Comparison of ENCODE assay signal across 9 mouse cellular contexts in the genomic region with DNA sequence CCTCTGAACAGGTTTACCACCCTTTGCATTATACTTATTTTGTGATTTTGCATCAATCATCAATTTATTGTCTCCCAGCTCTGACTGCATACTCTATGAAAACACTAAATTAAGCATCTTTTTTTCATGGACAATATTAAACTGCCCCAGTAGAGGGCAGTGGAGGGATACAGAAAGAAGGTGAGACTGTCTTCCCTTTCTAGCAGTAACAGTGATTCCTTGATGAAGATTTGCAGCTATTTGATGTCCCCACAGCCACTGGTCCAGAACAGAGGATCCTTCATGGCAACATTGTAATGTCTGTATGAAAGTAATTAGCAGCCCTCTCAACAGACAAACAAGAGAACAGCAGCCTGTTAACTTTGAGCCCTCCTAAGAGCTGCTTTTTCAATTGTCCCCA.
DNase-seq lines count a peak whose midpoint lies in the region; ATAC-seq and TF ChIP-seq lines count a peak whose summit lies in the region.
"Had no signal": no experiment of that assay in that cellular context is flagged by ENCODE, and none has a peak within 500 bp of the region (broad histone marks: within the 10 kb centered on the region; RNA-seq: fewer than 3 reads in every experiment).

No protein-coding gene starts in this region.

- peak; percentile 41 for DNase-seq in forebrain, embryonic 14.5 days (ENCODE audit: low spot score)
- no peak for DNase-seq in forebrain, embryonic 10.5 days (ENCODE audit: extremely low spot score, low spot score)
- DNase-seq in layer of hippocampus, adult 9-10 months (ENCODE audit: low spot score): peak; percentile 48
- no peak for DNase-seq in layer of hippocampus, adult 9-11 months
- DNase-seq in MEL (ENCODE audit: low read depth, low spot score): peak; percentile 5
- DNase-seq in embryo, embryonic 9.5 days (ENCODE audit: extremely low spot score): peak; percentile 1
- DNase-seq in gastrocnemius, adult 8-10 months (ENCODE audit: low spot score in 2 of 2): no peak
- no peak for DNase-seq in thymus, adult 2 months

- no peak overlapping the region for H3K4me3 ChIP-seq in forebrain, embryonic 14.5 days (ENCODE audit: low read depth, low read length)
- H3K4me3 ChIP-seq in forebrain, embryonic 10.5 days: no peak overlapping the region
- H3K4me3 ChIP-seq in MEL (ENCODE audit: control insufficient read depth in 1 of 2, insufficient read depth in 1 of 2, low read depth in 2 of 2, low read length in 2 of 2): no peak overlapping the region
- H3K4me3 ChIP-seq in thymus, adult 2 months (ENCODE audit: control insufficient read depth, insufficient read depth, low read length): no peak overlapping the region
- H3K4me3 ChIP-seq: heart, embryonic 15.5 days had no signal

- no peaks in the 10 kb centered on the region for H3K79me2 ChIP-seq in MEL (ENCODE audit: control insufficient read depth, insufficient read depth, low read length, poor library complexity)

- TF ChIP-seq RAD21 in MEL (IDR thresholded peaks at IDR 0.05; ENCODE audit: low read depth, low read length): peak; percentile 17

- H3K9ac ChIP-seq in forebrain, embryonic 14.5 days (ENCODE audit: low read length): no peak overlapping the region
- no peak overlapping the region for H3K9ac ChIP-seq in MEL (ENCODE audit: control insufficient read depth, low read depth, low read length, poor library complexity, severe bottlenecking)
- H3K9ac ChIP-seq: heart, embryonic 15.5 days had no signal

- H3K9me3 ChIP-seq in forebrain, embryonic 14.5 days (replicated peaks; ENCODE audit: control insufficient read depth, low read length): no peaks in the 10 kb centered on the region
- no peaks in the 10 kb centered on the region for H3K9me3 ChIP-seq in forebrain, embryonic 10.5 days
- no peaks in the 10 kb centered on the region for H3K9me3 ChIP-seq in MEL (replicated peaks; ENCODE audit: insufficient read depth, low read length)
- H3K9me3 ChIP-seq: heart, embryonic 15.5 days had no signal

- ATAC-seq in forebrain, embryonic 14.5 days: no peak

- TF ChIP-seq EP300 in MEL (IDR thresholded peaks at IDR 0.05; ENCODE audit: low read depth in 1 of 2, low read length in 2 of 2): no peak

- no peaks in the 10 kb centered on the region for H3K36me3 ChIP-seq in forebrain, embryonic 14.5 days (ENCODE audit: control insufficient read depth, insufficient read depth, low read length)
- no peaks in the 10 kb centered on the region for H3K36me3 ChIP-seq in forebrain, embryonic 10.5 days (replicated peaks)
- H3K36me3 ChIP-seq in MEL (ENCODE audit: control insufficient read depth in 1 of 2, insufficient read depth in 2 of 2, low read length in 2 of 2): no peaks in the 10 kb centered on the region
- H3K36me3 ChIP-seq in thymus, adult 2 months (ENCODE audit: control insufficient read depth, insufficient read depth, low read length): no peaks in the 10 kb centered on the region
- H3K36me3 ChIP-seq: heart, embryonic 15.5 days had no signal

- H3K27me3 ChIP-seq in forebrain, embryonic 14.5 days (replicated peaks; ENCODE audit: control insufficient read depth, insufficient read depth, low read length): no peaks in the 10 kb centered on the region
- no peaks in the 10 kb centered on the region for H3K27me3 ChIP-seq in forebrain, embryonic 10.5 days (ENCODE audit: poor library complexity, severe bottlenecking)
- no peaks in the 10 kb centered on the region for H3K27me3 ChIP-seq in MEL (ENCODE audit: control insufficient read depth in 1 of 2, insufficient read depth in 2 of 2, low read length in 2 of 2)
- no peaks in the 10 kb centered on the region for H3K27me3 ChIP-seq in thymus, adult 2 months (ENCODE audit: control insufficient read depth, insufficient read depth, low read length)
- H3K27me3 ChIP-seq: heart, embryonic 15.5 days had no signal

- H3K27ac ChIP-seq in forebrain, embryonic 14.5 days (ENCODE audit: low read depth, low read length): no peak overlapping the region
- no peak overlapping the region for H3K27ac ChIP-seq in forebrain, embryonic 10.5 days
- no peak overlapping the region for H3K27ac ChIP-seq in MEL (ENCODE audit: control insufficient read depth, low read depth, low read length)
- no peak overlapping the region for H3K27ac ChIP-seq in thymus, adult 2 months (ENCODE audit: control insufficient read depth, insufficient read depth, low read length)
- H3K27ac ChIP-seq: heart, embryonic 15.5 days had no signal

- TF ChIP-seq POLR2A in MEL (IDR thresholded peaks at IDR 0.05; ENCODE audit: control insufficient read depth in 1 of 2, insufficient read depth in 1 of 2, low read depth in 1 of 2, low read length in 2 of 2, poor library complexity in 1 of 2): no peak
- TF ChIP-seq POLR2A in thymus, adult 2 months (IDR thresholded peaks at IDR 0.05; ENCODE audit: control insufficient read depth, extremely low read depth, insufficient read depth, low read length, poor library complexity): no peak

- no peaks in the 10 kb centered on the region for H3K4me1 ChIP-seq in forebrain, embryonic 14.5 days (ENCODE audit: control insufficient read depth, insufficient read depth, low read length)
- no peaks in the 10 kb centered on the region for H3K4me1 ChIP-seq in forebrain, embryonic 10.5 days
- no peaks in the 10 kb centered on the region for H3K4me1 ChIP-seq in MEL (ENCODE audit: control insufficient read depth in 1 of 2, insufficient read depth in 2 of 2, low read length in 2 of 2)
- H3K4me1 ChIP-seq in thymus, adult 2 months (replicated peaks; ENCODE audit: control insufficient read depth, insufficient read depth, low read length): no peaks in the 10 kb centered on the region

- TF ChIP-seq CTCF in MEL (IDR thresholded peaks at IDR 0.05 in 2 of 3, conservative IDR thresholded peaks at IDR 0.05 in 1 of 3; ENCODE audit: control insufficient read depth in 1 of 3, insufficient read depth in 1 of 3, low read depth in 2 of 3, low read length in 3 of 3, poor library complexity in 1 of 3, severe bottlenecking in 1 of 3): peak in 1 of 3 experiments; percentile 22; a peak in 1 of 6 replicates
- TF ChIP-seq CTCF in thymus, adult 2 months (IDR thresholded peaks at IDR 0.05; ENCODE audit: borderline replicate concordance, control insufficient read depth, extremely low read depth, insufficient read depth, low read length, poor library complexity): no peak

- no peak overlapping the region for H3K4me2 ChIP-seq in forebrain, embryonic 14.5 days (ENCODE audit: low read length)
- H3K4me2 ChIP-seq: heart, embryonic 15.5 days had no signal

TF ChIP-seq in MEL, 35 proteins besides CTCF, POLR2A, EP300 and RAD21:
- TF ChIP-seq MAX (IDR thresholded peaks at IDR 0.05; ENCODE audit: low read length) (no peak), TAL1 (IDR thresholded peaks at IDR 0.05; ENCODE audit: low read length) (no peak), MYB (IDR thresholded peaks at IDR 0.05; ENCODE audit: low read depth, low read length) (no peak), USF1 (IDR thresholded peaks at IDR 0.05; ENCODE audit: low read depth, low read length) (no peak), TCF12 (IDR thresholded peaks at IDR 0.05; ENCODE audit: low read depth, low read length) (no peak)

Comparison
In these comparisons a context has a peak if more than half of its experiments do, and no peak if none do; other contexts are left out.
1. DNase-seq: peak in forebrain, embryonic 14.5 days (single experiment), layer of hippocampus, adult 9-10 months (single experiment), MEL (single experiment) and embryo, embryonic 9.5 days (single experiment); none in forebrain, embryonic 10.5 days (single experiment), layer of hippocampus, adult 9-11 months (single experiment), gastrocnemius, adult 8-10 months (0 of 2) and thymus, adult 2 months (single experiment).